Mouse (Mus musculus): Measurements from ENCODE around the gene Foxd4. TPM values are rescaled to one million over a fixed set of nuclear protein-coding genes. Genes with fewer than 3 reads are reported as not detected.
A peak's percentile ranks its signal among the peaks of the same experiment; 100 is the strongest.

Foxd4 gene
- polyA plus RNA-seq, 1 experiment from 2014 or later, result not detected

DNA sequence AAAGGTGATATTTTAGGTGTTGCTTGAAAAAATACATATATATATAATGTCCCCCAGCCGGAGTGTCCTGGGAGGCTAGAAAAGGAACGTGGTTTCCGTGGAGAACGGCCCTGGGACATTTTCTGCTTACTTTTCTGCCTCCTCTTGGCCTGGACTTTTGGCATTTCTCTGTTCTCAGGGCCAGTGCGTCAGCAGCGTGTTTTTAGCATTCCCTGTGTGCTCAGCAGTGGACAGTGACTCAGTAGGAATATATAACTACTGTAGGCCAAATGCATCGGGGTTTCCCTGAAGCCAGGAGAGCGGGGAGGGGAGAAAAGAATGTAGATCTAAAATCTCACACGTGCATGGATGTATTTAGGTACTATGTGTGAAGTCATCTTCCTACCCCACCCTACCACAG is 35.6 kb downstream of the Foxd4 start:
- Histone ChIP-seq H3K4me1 (0 out of 2 replicates have a peak, but pooled peaks cover 3% of the 10 kb centered on the region), H3K9me3 (replicated peaks) (no peaks in the 10 kb centered on the region), H3K27me3 (replicated peaks) (peaks cover 45% of the 10 kb centered on the region), H3K4me2 (no peak overlapping the region), H3K4me3 (no peak overlapping the region), H3K36me3 (no peaks in the 10 kb centered on the region), H3K27ac (no peak overlapping the region), H3K9ac (no peak overlapping the region)
- ATAC-seq, result no peak
- WGBS (ENCODE audit: insufficient replicate concordance), result 65% methylated on average over 9 of the region's 9 CpGs

DNA sequence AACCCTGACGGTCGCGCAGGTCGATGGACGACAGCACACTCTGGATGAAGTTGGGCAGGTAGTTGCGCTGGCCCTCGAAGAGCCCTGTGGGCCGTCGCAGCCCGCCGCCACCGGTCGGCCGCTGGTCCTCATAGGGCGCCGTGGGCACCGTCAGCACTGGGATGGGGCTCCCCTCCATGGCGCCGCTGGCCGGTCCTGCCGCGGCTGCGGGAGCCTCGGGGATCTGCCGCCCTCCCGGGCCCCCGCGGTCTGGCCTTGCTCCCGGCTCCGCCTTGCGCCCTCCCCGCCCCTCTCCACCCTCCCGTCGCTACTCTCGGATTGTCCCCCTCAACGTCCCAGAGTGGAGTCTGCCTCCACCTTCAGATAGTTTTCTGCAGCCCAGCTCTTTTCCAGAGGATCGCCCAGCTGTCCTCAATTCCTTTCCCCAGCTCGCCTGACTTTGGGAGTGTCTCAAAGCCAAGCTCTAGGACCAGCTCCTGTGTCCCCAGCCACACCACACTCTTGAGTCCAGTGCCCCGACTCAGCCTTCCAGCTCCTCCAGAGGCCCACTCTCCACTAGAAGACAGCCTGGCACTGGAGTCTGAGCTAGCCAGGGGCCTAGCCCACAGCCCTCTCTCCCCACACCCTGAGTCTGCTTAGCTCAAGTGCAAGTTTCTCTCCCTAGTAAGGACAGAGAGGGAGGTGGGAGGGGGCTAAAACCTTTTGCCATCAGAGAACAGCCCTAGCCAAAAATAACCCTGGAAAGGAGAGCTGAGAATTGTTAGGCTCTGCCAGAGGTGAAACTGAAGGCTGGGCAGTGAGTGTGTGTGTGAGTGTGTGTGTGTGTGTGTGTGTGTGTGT is 39.2 kb downstream of the Foxd4 start, which contains the start of gene Pgm5:
Gene Pgm5, minus strand, starts transcription at position 244 of the 840 bp plus-strand sequence.
- no peaks in the 10 kb centered on the region for H3K9me3 ChIP-seq (replicated peaks)
- WGBS (ENCODE audit: insufficient replicate concordance), result 2% methylated on average over 39 of the region's 39 CpGs
- ATAC-seq, result no peak
- H3K4me2 ChIP-seq, result peak within 1 kb of the TSS; percentile 57
- H3K27me3 ChIP-seq (replicated peaks), result peaks cover 46% of the 10 kb centered on the region
- no peak within 1 kb of the TSS for H3K27ac ChIP-seq
- no peaks in the 10 kb centered on the region for H3K36me3 ChIP-seq
- H3K4me1 ChIP-seq, result 0 out of 2 replicates have a peak, but pooled peaks cover 3% of the 10 kb centered on the region
- H3K9ac ChIP-seq, result 0 out of 2 replicates have a peak within 1 kb of the TSS, but pooled peaks have one; percentile 31
- H3K4me3 ChIP-seq, result peak within 1 kb of the TSS; percentile 43

DNA sequence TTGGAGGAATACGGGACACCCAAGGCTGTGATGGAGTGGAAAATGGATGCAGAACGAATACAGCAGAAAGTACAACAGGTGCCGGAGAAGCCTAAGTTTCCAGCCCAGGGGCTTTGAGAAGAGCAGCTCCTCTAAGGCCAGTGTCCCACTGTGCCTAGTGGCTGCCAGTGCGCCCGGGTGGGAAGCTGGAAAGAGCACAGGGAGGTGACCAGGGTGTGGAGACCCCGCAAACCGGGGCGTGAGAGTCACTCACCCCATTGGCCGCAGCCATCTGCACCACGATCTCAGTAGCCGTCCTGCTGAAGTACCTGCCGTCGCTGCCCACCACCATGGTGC is 39.8 kb downstream of the Foxd4 start:
- Histone ChIP-seq H3K4me1 (0 out of 2 replicates have a peak, but pooled peaks cover 3% of the 10 kb centered on the region), H3K9ac (0 out of 2 replicates have a peak overlapping the region, but pooled peaks have one; percentile 31), H3K36me3 (no peaks in the 10 kb centered on the region), H3K9me3 (replicated peaks) (no peaks in the 10 kb centered on the region), H3K4me2 (peak overlapping the region; percentile 57), H3K4me3 (peak overlapping the region; percentile 43), H3K27me3 (replicated peaks) (peaks cover 41% of the 10 kb centered on the region), H3K27ac (no peak overlapping the region)
- 18% methylated on average over 13 of the region's 13 CpGs for WGBS (ENCODE audit: insufficient replicate concordance)
- ATAC-seq, result no peak

- Histone ChIP-seq H3K9ac (no peak overlapping the region), H3K36me3 (no peaks in the 10 kb centered on the region), H3K9me3 (replicated peaks) (no peaks in the 10 kb centered on the region), H3K4me3 (no peak overlapping the region), H3K27ac (no peak overlapping the region), H3K4me2 (no peak overlapping the region), H3K27me3 (replicated peaks) (no peaks in the 10 kb centered on the region), H3K4me1 (no peaks in the 10 kb centered on the region)
- no peak for ATAC-seq
- 80% methylated on average over 21 of the region's 21 CpGs for WGBS (ENCODE audit: insufficient replicate concordance)
These were observed 49.3 kb downstream of the Foxd4 start for GRCm38 (mm10) chr19:24851456-24852315.

Small RNAs within 50 kb of the gene (microRNA-seq; reads per million reads assigned to microRNA genes)
- not detected for gene Mir3084-1

Other genes with a start within 250 kb of the Foxd4 start
- 0.25 and 0.32 TPM in 2 replicates for gene Tmem252, start 227.2 kb downstream of the Foxd4 start, polyA plus RNA-seq (2016; fragmentation: Nextera tagmentation; extraction: Ambion mirVana)
- gene Pgm5, start 39.3 kb downstream of the Foxd4 start, polyA plus RNA-seq (2016; fragmentation: Nextera tagmentation; extraction: Ambion mirVana), result 0.39 and 0.62 TPM in 2 replicates
- 210 and 231 TPM in 2 replicates for gene Gm10053, start 25.5 kb downstream of the Foxd4 start, polyA plus RNA-seq (2016; fragmentation: Nextera tagmentation; extraction: Ambion mirVana)
- 14.4 and 16.9 TPM in 2 replicates for gene Cbwd1, start 60.4 kb upstream of the Foxd4 start, polyA plus RNA-seq (2016; fragmentation: Nextera tagmentation; extraction: Ambion mirVana)
- 10.6 and 11.0 TPM in 2 replicates for gene Dock8, start 98.3 kb upstream of the Foxd4 start, polyA plus RNA-seq (2016; fragmentation: Nextera tagmentation; extraction: Ambion mirVana)

Data from liver, embryonic 12.5 days (tissue).